Comparison of ENCODE assay signal across 16 mouse cellular contexts in genomic region chr6:53497904-53498536, GRCm38 (mm10).
A peak's percentile ranks its signal among the peaks of the same experiment; 100 is the strongest.
DNase-seq lines count a peak whose midpoint lies in the region; ATAC-seq and TF ChIP-seq lines count a peak whose summit lies in the region.
"Had no signal": no experiment of that assay in that cellular context is flagged by ENCODE, and none has a peak within 500 bp of the region (broad histone marks: within the 10 kb centered on the region; RNA-seq: fewer than 3 reads in every experiment).

No protein-coding gene starts in this region.

- no peak for TF ChIP-seq RAD21 in CH12.LX (IDR thresholded peaks at IDR 0.05; ENCODE audit: low read depth, low read length)

- TF ChIP-seq POLR2A in CH12.LX (IDR thresholded peaks at IDR 0.05; ENCODE audit: low read depth, low read length): no peak

- H3K79me2 ChIP-seq in C2C12 (ENCODE audit: control insufficient read depth, insufficient read depth): no peaks in the 10 kb centered on the region
- H3K79me2 ChIP-seq in CH12.LX (replicated peaks; ENCODE audit: control insufficient read depth, extremely low read depth, insufficient read depth, poor library complexity, severe bottlenecking): no peaks in the 10 kb centered on the region

- no peak overlapping the region for H3K9ac ChIP-seq in lung, embryonic 14.5 days
- no peak overlapping the region for H3K9ac ChIP-seq in CH12.LX (ENCODE audit: insufficient read depth, low read depth)
- H3K9ac ChIP-seq in limb, embryonic 13.5 days: no peak overlapping the region

- dilution Hi-C loops in CH12.LX (cut with MboI; ENCODE audit: extremely low pct_ligation_motif_present, extremely low pct_unique_long_range_greater_than_20kb, low sequenced_read_pairs): no loop called here

- H3K4me2 ChIP-seq in lung, embryonic 14.5 days: no peak overlapping the region
- peak overlapping the region; percentile 29; the same call in 1 of the 2 replicates for H3K4me2 ChIP-seq in CH12.LX (ENCODE audit: insufficient read depth, low read depth, poor library complexity, severe bottlenecking)
- no peak overlapping the region for H3K4me2 ChIP-seq in limb, embryonic 13.5 days (replicated peaks)
- H3K4me2 ChIP-seq: liver, embryonic 11.5 days had no signal

- DNase-seq in lung, embryonic 14.5 days: peak; percentile 13
- DNase-seq in lung, postnatal 10 days: no peak
- peak; percentile 93 for DNase-seq in CH12.LX (ENCODE audit: extremely low read depth)
- DNase-seq in cerebellum, postnatal 14 days: no peak
- DNase-seq in thymus, postnatal 0 days (ENCODE audit: low spot score): no peak
- DNase-seq: cerebellum, adult 11 months; cerebellum, postnatal 36 days; gastrocnemius, postnatal 25 days; kidney, adult 2 months; lung, postnatal 14 days; thymus, postnatal 36 days had no signal

- no peak overlapping the region for H3K27ac ChIP-seq in lung, embryonic 14.5 days (ENCODE audit: low read depth)
- peak overlapping the region; percentile 38 for H3K27ac ChIP-seq in CH12.LX (ENCODE audit: insufficient read depth, low read depth)
- peak overlapping the region; percentile 55; the same call in 1 of the 2 replicates for H3K27ac ChIP-seq in limb, embryonic 13.5 days
- H3K27ac ChIP-seq: embryonic facial prominence, embryonic 10.5 days; left cerebral cortex, adult 2 months had no signal

- no peak overlapping the region for H3ac ChIP-seq in C2C12 (ENCODE audit: control insufficient read depth, insufficient read length, low read depth)

- H3K4me3 ChIP-seq in lung, embryonic 14.5 days (ENCODE audit: low read depth, low read length): no peak overlapping the region
- H3K4me3 ChIP-seq in C2C12 (ENCODE audit: insufficient read depth, poor library complexity, severe bottlenecking) (no peak overlapping the region), CH12.LX (replicated peaks in 1 of 3; ENCODE audit: low read depth in 2 of 3, low read length in 2 of 3, poor library complexity in 1 of 3) (no peak overlapping the region)
- no peak overlapping the region for H3K4me3 ChIP-seq in limb, embryonic 13.5 days
- H3K4me3 ChIP-seq: embryonic facial prominence, embryonic 10.5 days; left cerebral cortex, adult 2 months had no signal

- no peaks in the 10 kb centered on the region; the same call in 1 of the 2 replicates for H3K4me1 ChIP-seq in lung, embryonic 14.5 days (ENCODE audit: insufficient read depth)
- H3K4me1 ChIP-seq in CH12.LX (ENCODE audit: control insufficient read depth in 1 of 2, insufficient read depth in 2 of 2): peaks cover 22 to 48% of the 10 kb centered on the region in 2 experiments
- peaks cover 73% of the 10 kb centered on the region for H3K4me1 ChIP-seq in limb, embryonic 13.5 days

- H3K36me3 ChIP-seq in lung, embryonic 14.5 days (ENCODE audit: insufficient read depth): no peaks in the 10 kb centered on the region
- H3K36me3 ChIP-seq in C2C12 (ENCODE audit: control insufficient read depth, insufficient read depth) (no peaks in the 10 kb centered on the region), CH12.LX (replicated peaks in 1 of 2; ENCODE audit: control insufficient read depth in 1 of 2, insufficient read depth in 1 of 2, low read length in 1 of 2) (no peaks in the 10 kb centered on the region)
- H3K36me3 ChIP-seq in limb, embryonic 13.5 days: 0 out of 2 replicates have a peak, but pooled peaks cover 2% of the 10 kb centered on the region
- H3K36me3 ChIP-seq: embryonic facial prominence, embryonic 10.5 days had no signal

- TF ChIP-seq CTCF in lung, embryonic 14.5 days (IDR thresholded peaks at IDR 0.05; ENCODE audit: low read depth): no peak
- TF ChIP-seq CTCF in C2C12 (IDR thresholded peaks at IDR 0.05; ENCODE audit: control insufficient read depth, insufficient read depth, insufficient read length) (no peak), CH12.LX (conservative IDR thresholded peaks at IDR 0.05 in 1 of 2, IDR thresholded peaks at IDR 0.05 in 1 of 2; ENCODE audit: low read depth in 2 of 2, low read length in 2 of 2) (no peak)

- WGBS in lung, embryonic 14.5 days: 79% methylated on average over 10 of the region's 10 CpGs
- 80% methylated on average over 10 of the region's 10 CpGs for WGBS in limb, embryonic 13.5 days

- TF ChIP-seq EP300 in CH12.LX (IDR thresholded peaks at IDR 0.05; ENCODE audit: low read length): peak; percentile 97

- in situ Hi-C loops in CH12.LX (cut with MboI; ENCODE audit: low pct_ligation_motif_present, low pct_unique_long_range_greater_than_20kb, low sequenced_read_pairs): no loop called here

- H3K27me3 ChIP-seq in lung, embryonic 14.5 days (ENCODE audit: insufficient read depth, low read length): no peaks in the 10 kb centered on the region
- H3K27me3 ChIP-seq in C2C12 (ENCODE audit: control insufficient read depth, insufficient read depth, insufficient read length) (no peaks in the 10 kb centered on the region), CH12.LX (replicated peaks) (no peaks in the 10 kb centered on the region)
- H3K27me3 ChIP-seq in limb, embryonic 13.5 days: no peaks in the 10 kb centered on the region

- no peaks in the 10 kb centered on the region for H3K9me3 ChIP-seq in lung, embryonic 14.5 days (ENCODE audit: low read depth, low read length)
- peaks cover 7% of the 10 kb centered on the region for H3K9me3 ChIP-seq in CH12.LX (replicated peaks; ENCODE audit: low read length)
- H3K9me3 ChIP-seq in limb, embryonic 13.5 days: 0 out of 2 replicates have a peak, but pooled peaks cover 2% of the 10 kb centered on the region
- H3K9me3 ChIP-seq: embryonic facial prominence, embryonic 10.5 days had no signal

- no peaks in the 10 kb centered on the region for H3K79me3 ChIP-seq in C2C12 (ENCODE audit: low read depth)

- ATAC-seq in lung, embryonic 14.5 days (ENCODE audit: insufficient read depth): no peak
- 0 out of 2 replicates have a peak, but pooled peaks have one; percentile 33 for ATAC-seq in limb, embryonic 13.5 days (ENCODE audit: low FRiP score, low read depth)

TF ChIP-seq in C2C12, 6 proteins besides CTCF, POLR2A, EP300 and RAD21:
- TF ChIP-seq MYOD1 (IDR thresholded peaks at IDR 0.05; ENCODE audit: control insufficient read depth, insufficient read length, low read depth): peak; percentile 74
- TF ChIP-seq CEBPB (IDR thresholded peaks at IDR 0.05; ENCODE audit: low read depth): no peak

TF ChIP-seq in CH12.LX, 34 proteins besides CTCF, POLR2A, EP300 and RAD21:
- TF ChIP-seq MYC (IDR thresholded peaks at IDR 0.05; ENCODE audit: low read depth, low read length): peak; percentile 91
- no peak for TF ChIP-seq MAZ (IDR thresholded peaks at IDR 0.05; ENCODE audit: low read depth, low read length)
- no peak; the same call in 1 of the 2 replicates for TF ChIP-seq RCOR1 (conservative IDR thresholded peaks at IDR 0.05; ENCODE audit: low read depth, low read length)
- TF ChIP-seq ETS1 (conservative IDR thresholded peaks at IDR 0.05; ENCODE audit: low read depth, low read length): peak; percentile 99
- peak; percentile 49; the same call in 1 of the 2 replicates for TF ChIP-seq ELF1 (IDR thresholded peaks at IDR 0.05; ENCODE audit: low read depth, low read length)
- no peak for TF ChIP-seq E2F4 (IDR thresholded peaks at IDR 0.05; ENCODE audit: insufficient replicate concordance, low read depth, low read length)
- TF ChIP-seq KAT2A (IDR thresholded peaks at IDR 0.05; ENCODE audit: insufficient replicate concordance, low read length): no peak
- TF ChIP-seq BHLHE40 (IDR thresholded peaks at IDR 0.05; ENCODE audit: low read depth, low read length): peak; percentile 98
- no peak for TF ChIP-seq HCFC1 (IDR thresholded peaks at IDR 0.05; ENCODE audit: low read depth, low read length)
- TF ChIP-seq TBP (conservative IDR thresholded peaks at IDR 0.05; ENCODE audit: low read depth, low read length): no peak; the same call in 1 of the 2 replicates
- peak; percentile 98 for TF ChIP-seq JUN (IDR thresholded peaks at IDR 0.05; ENCODE audit: insufficient read depth, low read depth, low read length)
- TF ChIP-seq UBTF (IDR thresholded peaks at IDR 0.05; ENCODE audit: low read depth, low read length): no peak
- no peak for TF ChIP-seq CHD1 (IDR thresholded peaks at IDR 0.05; ENCODE audit: low read depth, low read length)
- TF ChIP-seq NELFE (IDR thresholded peaks at IDR 0.05; ENCODE audit: low read depth, low read length): no peak
- no peak for TF ChIP-seq USF2 (conservative IDR thresholded peaks at IDR 0.05; ENCODE audit: low read depth, low read length)
- TF ChIP-seq ZKSCAN1 (IDR thresholded peaks at IDR 0.05; ENCODE audit: borderline replicate concordance, low read depth, low read length): no peak
- TF ChIP-seq SMC3 (IDR thresholded peaks at IDR 0.05; ENCODE audit: low read depth, low read length): no peak
- TF ChIP-seq SIN3A (IDR thresholded peaks at IDR 0.05; ENCODE audit: low read length): no peak
- peak; percentile 99 for TF ChIP-seq JUND (conservative IDR thresholded peaks at IDR 0.05; ENCODE audit: low read depth, low read length)
- TF ChIP-seq MAFK (IDR thresholded peaks at IDR 0.05; ENCODE audit: insufficient replicate concordance, low read length): 0 out of 2 replicates have a peak, but pooled peaks have one; percentile 58
- TF ChIP-seq POLR2AphosphoS2 (IDR thresholded peaks at IDR 0.05; ENCODE audit: low read depth, low read length): no peak
- TF ChIP-seq MXI1 (IDR thresholded peaks at IDR 0.05; ENCODE audit: low read depth, low read length): peak; percentile 73; the same call in 1 of the 2 replicates
- TF ChIP-seq ZNF384 (IDR thresholded peaks at IDR 0.05; ENCODE audit: low read depth, low read length): no peak
- TF ChIP-seq MAX (IDR thresholded peaks at IDR 0.05; ENCODE audit: low read length): peak; percentile 82
- peak; percentile 99 for TF ChIP-seq IRF4 (IDR thresholded peaks at IDR 0.05; ENCODE audit: low read depth, low read length)
- no peak for TF ChIP-seq NRF1 (IDR thresholded peaks at IDR 0.05; ENCODE audit: low read depth, low read length)
- TF ChIP-seq MEF2A (IDR thresholded peaks at IDR 0.05; ENCODE audit: borderline replicate concordance, low read depth, low read length): peak; percentile 93
- no peak for TF ChIP-seq PAX5 (IDR thresholded peaks at IDR 0.05; ENCODE audit: low read length)
- TF ChIP-seq CHD2 (IDR thresholded peaks at IDR 0.05; ENCODE audit: low read length): peak; percentile 51; the same call in 1 of the 2 replicates
- TF ChIP-seq USF1 (IDR thresholded peaks at IDR 0.05; ENCODE audit: low read depth, low read length): no peak
- TF ChIP-seq ZMIZ1 (IDR thresholded peaks at IDR 0.05; ENCODE audit: low read depth, low read length): no peak
- TF ChIP-seq GABPA (IDR thresholded peaks at IDR 0.05; ENCODE audit: insufficient replicate concordance, low read depth, low read length): no peak
- TF ChIP-seq ZC3H11A (IDR thresholded peaks at IDR 0.05; ENCODE audit: low read depth, low read length): no peak
- TF ChIP-seq TCF12 (IDR thresholded peaks at IDR 0.05; ENCODE audit: low read depth, low read length): peak; percentile 91

Comparison
In these comparisons a context has a peak if more than half of its experiments do, and no peak if none do; other contexts are left out.
1. DNase-seq: peak in lung, embryonic 14.5 days (single experiment) and CH12.LX (single experiment); none in lung, postnatal 10 days (single experiment), cerebellum, postnatal 14 days (0 of 2) and thymus, postnatal 0 days (single experiment).